Mouse (Mus musculus) CD8-positive naive resting alpha-beta T cell, adult 2 months (primary cell): ENCODE measurements around the gene Trim13.

Source experiments
- DNase-seq, 2 experiments: peaks; one replicate each; pipeline ENCODE4 v3.0.0; 2022; ENCODE audit warnings: low read depth in 2 of 2, low spot score in 2 of 2

The Trim13 gene

GRCm38 (mm10) chr14:61611766-61612165 is 13.7 kb downstream of the Trim13 start:
- DNase-seq, result no peak

DNA sequence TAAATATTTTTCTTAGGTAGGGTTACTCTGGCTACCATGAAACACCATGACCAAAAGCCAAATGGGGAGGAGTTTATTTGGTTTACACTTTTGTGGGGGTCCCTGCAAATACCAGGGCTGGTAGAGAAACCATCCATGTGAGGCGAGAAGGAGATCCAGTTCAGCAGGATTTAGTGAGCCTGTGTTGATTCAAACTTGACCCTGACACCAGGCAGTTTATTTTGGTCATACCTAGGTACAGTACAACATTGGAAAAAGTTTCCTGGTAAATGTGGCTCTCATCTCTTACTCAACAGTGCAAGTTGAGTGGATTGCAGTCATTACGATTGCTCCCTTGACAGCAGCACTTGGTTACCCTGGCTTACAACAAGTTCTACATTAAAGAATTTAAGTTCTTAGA is 15.3 kb downstream of the Trim13 start:
- no peak for DNase-seq

GRCm38 (mm10) chr14:61620371-61620770 is 22.3 kb downstream of the Trim13 start:
- DNase-seq, result no peak

- DNase-seq, result no peak
Measured at GRCm38 (mm10) chr14:61635969-61636368, 37.9 kb downstream of the Trim13 start.

DNA sequence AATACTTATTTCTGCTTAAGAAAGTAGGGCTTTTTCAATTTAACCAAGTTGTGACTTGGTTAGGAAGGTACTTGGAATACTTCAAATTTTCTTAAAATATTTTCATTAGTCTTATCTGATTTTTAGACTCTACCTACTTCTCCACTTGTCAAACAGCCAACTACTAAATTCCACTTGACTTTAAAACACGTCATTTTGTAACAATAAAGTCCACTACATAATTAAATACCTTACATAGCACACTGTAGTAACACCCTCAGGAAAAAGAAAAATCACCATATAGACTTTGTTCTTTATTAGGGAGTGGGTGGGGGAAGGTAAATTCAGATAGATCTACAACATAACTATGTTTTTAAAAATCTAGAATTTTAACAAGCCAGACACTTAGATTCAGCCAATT is 44.6 kb downstream of the Trim13 start:
- no peak for DNase-seq

- DNase-seq, result no peak
Measured at GRCm38 (mm10) chr14:61645547-61645946, 47.5 kb downstream of the Trim13 start.

GRCm38 (mm10) chr14:61647182-61647880 is 49.3 kb downstream of the Trim13 start:
- peak in 1 of 2 experiments; percentile 9 for DNase-seq

DNA sequence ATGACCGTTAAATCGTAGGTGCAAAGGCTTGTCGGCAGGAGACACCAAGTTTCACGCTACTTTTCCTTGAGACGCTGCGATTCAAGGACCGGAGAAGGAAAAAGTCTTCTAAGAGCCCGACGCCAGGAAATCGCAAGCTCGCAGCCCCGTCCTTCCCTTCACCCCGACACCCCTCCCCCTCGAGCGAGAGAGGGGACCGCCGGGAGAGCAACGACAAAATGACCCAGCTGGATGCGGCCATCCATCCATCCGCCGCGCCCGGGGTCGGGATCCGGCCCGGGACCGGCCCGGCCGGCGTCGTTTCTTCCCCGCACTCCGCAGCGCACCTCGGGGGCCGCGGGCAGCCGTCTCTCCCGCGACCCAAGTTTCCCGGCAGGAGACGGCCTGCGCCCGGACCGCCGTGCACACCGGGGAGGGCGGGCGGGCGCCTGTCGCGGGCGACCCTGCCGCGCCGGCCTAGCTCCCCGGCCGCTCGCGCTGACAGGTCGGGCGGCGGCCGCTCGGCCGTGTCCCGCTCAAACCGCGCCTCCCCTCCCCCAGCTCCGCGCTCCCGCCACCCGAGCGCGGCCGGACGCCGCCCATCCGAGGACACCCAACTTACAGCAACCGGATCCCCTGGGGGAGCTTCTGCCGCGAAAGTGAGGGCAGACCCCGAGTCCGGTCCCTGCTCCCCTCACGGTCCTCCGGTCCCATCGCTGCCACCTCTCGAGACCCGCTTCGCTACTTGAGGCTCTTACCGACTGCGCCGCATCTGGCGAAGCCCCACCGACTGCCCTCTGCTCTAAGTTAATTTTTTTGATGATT is 50.0 kb downstream of the Trim13 start:
- DNase-seq, result peak in 1 of 2 experiments; percentile 12

GRCm38 (mm10) chr14:61648685-61649504 is 50.8 kb downstream of the Trim13 start:
- peak; percentile 94 to 95 for DNase-seq

DNA sequence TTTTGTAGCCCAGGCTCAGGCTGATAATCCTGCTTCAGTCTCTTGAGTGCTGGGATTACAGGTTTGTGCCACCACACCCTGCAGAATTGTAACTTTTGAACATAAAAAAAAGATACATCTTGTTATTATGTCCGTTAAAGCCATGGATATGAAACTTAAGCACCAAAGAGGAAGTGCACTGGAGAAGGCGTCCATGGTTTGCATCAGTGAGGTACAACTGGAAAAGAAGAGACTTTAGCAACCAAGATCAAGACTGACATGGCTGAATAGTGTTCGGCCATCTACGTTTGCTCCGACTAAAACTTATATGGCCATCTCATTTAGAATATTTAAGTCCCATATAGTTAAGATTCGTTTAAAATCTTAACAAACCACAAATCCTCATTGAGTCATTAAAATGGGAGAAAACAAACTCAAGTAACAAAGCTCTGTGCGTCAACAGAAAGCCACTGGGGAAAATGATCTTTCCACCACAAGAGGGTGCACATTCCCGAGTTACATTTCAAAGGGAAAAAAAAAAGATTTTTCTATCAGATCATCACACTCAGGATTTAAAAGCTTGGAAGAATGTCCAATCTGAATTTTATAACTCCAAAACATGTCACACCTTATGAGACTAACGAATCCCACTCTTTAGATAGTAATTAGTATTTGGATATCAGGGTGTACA is 52.4 kb downstream of the Trim13 start:
- peak in 1 of 2 experiments; percentile 26 for DNase-seq
